Mouse (Mus musculus) heart, postnatal 14 days (tissue): ENCODE data around the gene Izumo2. TPM values are rescaled to one million over a fixed set of nuclear protein-coding genes. Genes with fewer than 3 reads are reported as not detected.
"Not testable (repeated sequence)": the region's sequence is repeated elsewhere in the genome, so short reads cannot be mapped to it uniquely, and the experiment has no call there.

ENCODE experiments used
- DNase-seq, 2 experiments: peaks; one replicate each; pipeline ENCODE4 v3.0.0; 2021 to 2022
- intact Hi-C: fragments of 180-260 bp; cut with DNase I; formaldehyde crosslinking; loops from one replicate; pipeline ENCODE4 v1.15.1; 2025
- total RNA-seq, 2 experiments: library from RNA; stranded (reverse); gene quantifications; 2 replicates each; pipeline ENCODE4 v1.2.3; 2021

Izumo2 gene
- total RNA-seq, 2 experiments from 2014 or later: not detected

DNA sequence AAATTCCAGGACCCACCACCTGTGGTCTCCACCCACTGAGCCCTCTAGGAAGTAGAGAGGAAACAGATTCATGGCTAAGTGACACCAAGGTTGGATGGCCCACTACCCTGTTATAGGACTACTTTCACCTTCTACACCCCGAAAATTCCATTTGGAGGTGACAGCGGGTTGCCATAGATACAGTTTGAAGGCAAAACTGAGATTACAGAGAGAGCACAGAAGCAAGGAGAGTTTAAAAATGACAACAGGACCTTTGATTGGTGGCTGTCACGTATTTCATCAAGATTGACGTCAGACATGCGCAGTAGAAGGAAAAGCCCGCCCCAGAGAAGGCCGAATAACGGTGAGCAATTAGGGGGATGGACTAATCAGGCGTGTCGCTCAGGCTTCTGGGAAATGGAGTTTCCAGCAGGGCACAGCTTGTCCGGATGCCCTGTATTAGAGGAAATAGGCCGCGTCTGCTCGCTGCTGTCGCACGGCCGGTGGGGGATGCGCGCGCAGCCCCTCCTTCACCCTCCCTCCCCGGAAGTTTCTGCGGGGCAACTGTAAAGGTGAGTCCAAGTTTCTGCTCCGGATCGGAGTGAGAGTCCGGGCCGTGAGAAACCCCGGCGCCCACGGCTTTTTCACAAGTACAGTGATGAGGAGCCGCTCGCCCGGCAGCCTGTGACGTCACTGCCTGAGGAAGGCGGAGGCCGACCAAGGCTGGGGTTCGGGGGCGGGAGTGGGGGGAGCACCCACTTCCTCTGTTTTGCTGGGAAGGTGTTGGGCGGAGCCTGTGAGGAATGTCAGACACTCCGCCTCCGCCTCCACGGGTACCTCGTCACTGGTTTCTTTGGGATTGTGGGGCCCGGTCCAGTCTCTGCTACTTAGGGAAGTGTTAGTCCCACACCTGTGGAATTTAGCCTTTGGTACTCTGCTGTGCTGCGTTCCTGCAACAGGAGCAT is 39.8 kb downstream of the Izumo2 start, which contains the start of gene Vrk3:
Gene Vrk3 (plus strand): TSS at position 313 of the 944 bp plus-strand sequence.
- peak; percentile 91 for DNase-seq
- intact Hi-C loops: no loop called here

DNA sequence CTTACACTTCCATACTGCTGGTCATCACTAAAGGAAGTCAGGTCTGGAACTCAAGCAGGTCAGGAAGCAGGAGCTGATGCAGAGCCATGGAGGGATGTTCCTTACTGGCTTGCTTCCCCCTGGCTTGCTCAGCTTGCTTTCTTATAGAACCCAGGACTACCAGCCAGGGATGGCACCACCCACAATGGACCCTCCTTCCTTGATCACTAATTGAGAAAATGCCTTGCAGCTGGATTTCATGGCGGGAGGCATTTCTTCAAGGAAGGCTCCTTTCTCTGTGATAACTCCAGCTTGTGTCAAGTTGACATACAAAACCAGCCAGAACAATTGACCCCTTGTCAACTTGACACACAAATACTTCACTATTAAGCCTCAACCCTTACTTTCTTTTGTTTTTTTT is 42.4 kb downstream of the Izumo2 start, which contains the start of gene Zfp473:
Gene Zfp473 (minus strand): TSS at position 101 of the 400 bp plus-strand sequence.
- intact Hi-C loops, DNase-seq: not testable (repeated sequence)

DNA sequence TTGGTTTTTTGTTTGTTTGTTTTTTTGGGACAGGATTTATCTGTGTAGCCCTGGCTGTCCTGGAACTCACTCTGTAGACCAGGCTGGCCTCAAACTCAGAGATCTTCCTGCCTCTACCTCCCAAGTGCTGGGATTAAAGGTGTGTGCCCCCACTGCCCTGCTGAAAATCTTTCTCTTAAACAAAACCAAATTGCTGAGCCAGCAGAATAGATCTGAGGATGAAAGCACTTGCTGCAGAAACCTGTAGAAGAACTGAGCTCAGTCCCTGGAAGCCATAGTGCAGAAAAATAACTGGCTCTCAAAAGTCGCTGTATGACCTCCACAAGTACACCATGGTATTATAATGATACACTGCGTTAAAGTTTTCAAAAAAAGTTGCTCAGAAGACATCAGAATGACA is 48.6 kb downstream of the Izumo2 start:
- intact Hi-C loops: no loop called here
- no peak for DNase-seq

DNA sequence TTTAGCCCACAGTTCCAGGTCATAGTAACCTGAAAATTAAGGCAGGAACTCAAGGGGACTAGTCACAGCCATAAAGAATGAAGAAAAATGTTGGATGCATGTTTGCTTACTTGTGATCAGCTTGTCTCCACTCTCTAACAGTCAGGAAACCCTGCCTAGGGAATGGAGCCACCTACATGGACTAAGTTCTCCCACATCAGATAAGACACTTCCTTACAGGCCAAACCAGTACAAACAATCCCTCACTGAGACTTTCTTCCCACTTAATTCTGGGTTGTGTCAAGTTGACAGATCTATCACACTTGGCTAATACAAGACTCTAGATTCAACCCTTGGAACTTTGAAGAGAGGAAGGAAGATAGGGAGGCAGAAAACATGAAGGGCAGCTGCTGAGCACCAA is 51.8 kb downstream of the Izumo2 start:
- intact Hi-C loops: no loop called here
- no peak for DNase-seq

DNA sequence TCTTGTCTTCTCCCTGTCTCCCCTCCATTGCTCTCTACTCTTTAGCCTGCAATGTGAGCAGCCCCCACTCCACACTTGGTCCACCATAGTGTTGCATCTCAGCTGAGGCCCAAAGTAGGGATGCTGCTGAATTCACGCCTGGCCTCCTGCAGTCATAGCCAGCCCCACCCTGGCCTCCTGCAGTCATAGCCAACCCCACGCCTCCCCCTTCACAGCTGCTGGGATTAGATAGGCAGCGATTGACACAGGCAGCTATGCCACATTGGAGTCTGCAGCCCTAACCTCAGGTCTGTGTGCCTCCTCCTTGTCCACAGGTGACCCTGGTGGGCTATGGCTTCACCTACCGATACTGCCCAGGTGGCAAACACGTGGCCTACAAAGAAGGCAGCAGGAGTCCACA is 59.6 kb downstream of the Izumo2 start:
- intact Hi-C loops: no loop called here
- DNase-seq: no peak

Other genes starting within 250 kb of the Izumo2 start
- 1 to 10 TPM in 1 of 2 experiments, under 1 TPM in 1; 1.00 to 1.1 TPM for gene Aspdh, start 243.4 kb upstream of the Izumo2 start, total RNA-seq
- gene Josd2, start 240.8 kb upstream of the Izumo2 start, total RNA-seq: 100 to 1,000 TPM; 105 to 111 TPM
- 10 to 100 TPM; 95.4 to 98.8 TPM for gene Emc10, start 212.2 kb upstream of the Izumo2 start, total RNA-seq
- gene Fam71e1, start 212.2 kb upstream of the Izumo2 start, total RNA-seq: 1 to 10 TPM; 5.3 to 6.5 TPM
- gene Mybpc2, start 184.1 kb upstream of the Izumo2 start, total RNA-seq: 10 to 100 TPM; 10.5 to 16.8 TPM
- gene Spib, start 176.7 kb upstream of the Izumo2 start, total RNA-seq: 1 to 10 TPM in 1 of 2 experiments, under 1 TPM in 1; 0.65 to 1.1 TPM
- 10 to 100 TPM; 14.5 to 16.0 TPM for gene Pold1, start 159.9 kb upstream of the Izumo2 start, total RNA-seq
- gene Nr1h2, start 154.8 kb upstream of the Izumo2 start, total RNA-seq: 10 to 100 TPM; 49.1 to 53.5 TPM
- under 1 TPM; 0.46 to 0.60 TPM for gene Napsa, start 136.4 kb upstream of the Izumo2 start, total RNA-seq
- gene Kcnc3, start 118.1 kb upstream of the Izumo2 start, total RNA-seq: 1 to 10 TPM; 1.3 to 1.5 TPM
- 10 to 100 TPM; 55.0 to 72.4 TPM for gene Myh14, start 37.9 kb upstream of the Izumo2 start, total RNA-seq
- 10 to 100 TPM; 25.4 to 28.1 TPM for gene Vrk3, start 39.7 kb downstream of the Izumo2 start, total RNA-seq
- under 1 TPM; 0.14 to 0.15 TPM for gene Zfp473, start 42.3 kb downstream of the Izumo2 start, total RNA-seq
- gene Nup62, start 107.3 kb downstream of the Izumo2 start, total RNA-seq: 10 to 100 TPM; 31.6 to 33.3 TPM
- 1 to 10 TPM in 1 of 2 experiments, under 1 TPM in 1; 0.72 to 1.1 TPM for gene Il4i1, start 107.6 kb downstream of the Izumo2 start, total RNA-seq
- gene Atf5, start 107.9 kb downstream of the Izumo2 start, total RNA-seq: 10 to 100 TPM; 52.4 to 57.4 TPM
- 10 to 100 TPM; 61.1 to 63.3 TPM for gene Akt1s1, start 140.2 kb downstream of the Izumo2 start, total RNA-seq
- gene Tbc1d17, start 140.3 kb downstream of the Izumo2 start, total RNA-seq: 10 to 100 TPM; 41.0 to 42.8 TPM
- 10 to 100 TPM; 17.6 to 18.8 TPM for gene Pnkp, start 148.4 kb downstream of the Izumo2 start, total RNA-seq
- gene Ptov1, start 161.0 kb downstream of the Izumo2 start, total RNA-seq: 100 to 1,000 TPM; 149 to 160 TPM
- 10 to 100 TPM; 60.3 to 68.6 TPM for gene Med25, start 184.0 kb downstream of the Izumo2 start, total RNA-seq
- gene Fuz, start 187.3 kb downstream of the Izumo2 start, total RNA-seq: 10 to 100 TPM in 1 of 2 experiments, 1 to 10 TPM in 1; 9.0 to 18.1 TPM
- gene Ap2a1, start 220.8 kb downstream of the Izumo2 start, total RNA-seq: 10 to 100 TPM; 74.5 to 82.2 TPM
- not detected for gene Tsks, start 234.5 kb downstream of the Izumo2 start, total RNA-seq